Mouse (Mus musculus): ENCODE results near the gene Imp4. TPM values are rescaled to one million over a fixed set of nuclear protein-coding genes. Genes with fewer than 3 reads are reported as not detected.

Gene Imp4
- total and polyA plus RNA-seq, 3 experiments: 35.5 to 129 (median 71.2) TPM

- Histone ChIP-seq H3K27me3 (ENCODE audit: insufficient read depth, low read length) (peaks cover 9% of the 10 kb centered on the region), H3K4me3 (ENCODE audit: low read depth, low read length) (no peak overlapping the region), H3K9me3 (replicated peaks) (no peaks in the 10 kb centered on the region), H3K4me1 (ENCODE audit: insufficient read depth, low read depth, low read length) (peaks cover 42% of the 10 kb centered on the region), H3K36me3 (replicated peaks) (no peaks in the 10 kb centered on the region)
- DNase-seq (ENCODE audit: low spot score): no peak
- no peak for ATAC-seq (ENCODE audit: extremely low read depth, insufficient number of reproducible peaks, low FRiP score, poor library complexity, severe bottlenecking)
- TF ChIP-seq POLR2AphosphoS5 (IDR thresholded peaks at IDR 0.05; ENCODE audit: insufficient replicate concordance, low read depth, low read length): no peak
- no peak for TF ChIP-seq GATA2 (IDR thresholded peaks at IDR 0.05; ENCODE audit: borderline replicate concordance, low read depth, low read length)
- no peak for TF ChIP-seq CTCF (IDR thresholded peaks at IDR 0.05; ENCODE audit: low read depth, low read length)
- no peak for TF ChIP-seq TAL1 (conservative IDR thresholded peaks at IDR 0.05; ENCODE audit: low read depth, low read length)
- no peak for TF ChIP-seq GATA1 (IDR thresholded peaks at IDR 0.05; ENCODE audit: borderline replicate concordance, low read length)
Observed at GRCm38 (mm10) chr1:34481920-34482669, 42.4 kb downstream of the Imp4 start.

- no peak overlapping the region for H3K4me3 ChIP-seq (ENCODE audit: low read depth, low read length)
Observed at GRCm38 (mm10) chr1:34484470-34484869, 44.8 kb downstream of the Imp4 start.

GRCm38 (mm10) chr1:34485461-34486188 is 46.0 kb downstream of the Imp4 start:
- Histone ChIP-seq H3K27me3 (ENCODE audit: insufficient read depth, low read length) (no peaks in the 10 kb centered on the region), H3K36me3 (replicated peaks) (no peaks in the 10 kb centered on the region), H3K4me3 (ENCODE audit: low read depth, low read length) (peak overlapping the region; percentile 50; the same call in 1 of the 2 replicates), H3K9me3 (replicated peaks) (no peaks in the 10 kb centered on the region), H3K4me1 (ENCODE audit: insufficient read depth, low read depth, low read length) (peaks cover 46% of the 10 kb centered on the region)
- ATAC-seq (ENCODE audit: extremely low read depth, insufficient number of reproducible peaks, low FRiP score, poor library complexity, severe bottlenecking) (no peak), DNase-seq (ENCODE audit: low spot score) (no peak)
- TF ChIP-seq GATA2 (IDR thresholded peaks at IDR 0.05; ENCODE audit: borderline replicate concordance, low read depth, low read length) (no peak), CTCF (IDR thresholded peaks at IDR 0.05; ENCODE audit: low read depth, low read length) (no peak), POLR2AphosphoS5 (IDR thresholded peaks at IDR 0.05; ENCODE audit: insufficient replicate concordance, low read depth, low read length) (no peak), GATA1 (IDR thresholded peaks at IDR 0.05; ENCODE audit: borderline replicate concordance, low read length) (no peak), TAL1 (conservative IDR thresholded peaks at IDR 0.05; ENCODE audit: low read depth, low read length) (no peak)

More at GRCm38 (mm10) chr1:34484470-34484869, 44.8 kb downstream of the Imp4 start:
- H3K9me3 ChIP-seq (replicated peaks): no peaks in the 10 kb centered on the region
- H3K36me3 ChIP-seq (replicated peaks): no peaks in the 10 kb centered on the region
- peak; percentile 43 for DNase-seq (ENCODE audit: low spot score)
- peaks cover 43% of the 10 kb centered on the region for H3K4me1 ChIP-seq (ENCODE audit: insufficient read depth, low read depth, low read length)
- H3K27me3 ChIP-seq (ENCODE audit: insufficient read depth, low read length): peaks cover 4% of the 10 kb centered on the region
- peak; percentile 37 for ATAC-seq (ENCODE audit: extremely low read depth, insufficient number of reproducible peaks, low FRiP score, poor library complexity, severe bottlenecking)
- no peak for TF ChIP-seq GATA1 (IDR thresholded peaks at IDR 0.05; ENCODE audit: borderline replicate concordance, low read length)
- TF ChIP-seq TAL1 (conservative IDR thresholded peaks at IDR 0.05; ENCODE audit: low read depth, low read length): no peak
- no peak for TF ChIP-seq POLR2AphosphoS5 (IDR thresholded peaks at IDR 0.05; ENCODE audit: insufficient replicate concordance, low read depth, low read length)
- TF ChIP-seq GATA2 (IDR thresholded peaks at IDR 0.05; ENCODE audit: borderline replicate concordance, low read depth, low read length): no peak
- no peak for TF ChIP-seq CTCF (IDR thresholded peaks at IDR 0.05; ENCODE audit: low read depth, low read length)

GRCm38 (mm10) chr1:34487383-34487782 is 47.7 kb downstream of the Imp4 start:
- DNase-seq (ENCODE audit: low spot score) (no peak), ATAC-seq (ENCODE audit: extremely low read depth, insufficient number of reproducible peaks, low FRiP score, poor library complexity, severe bottlenecking) (no peak)
- peaks cover 2% of the 10 kb centered on the region for H3K9me3 ChIP-seq (replicated peaks)
- peaks cover 56% of the 10 kb centered on the region for H3K4me1 ChIP-seq (ENCODE audit: insufficient read depth, low read depth, low read length)
- TF ChIP-seq TAL1 (conservative IDR thresholded peaks at IDR 0.05; ENCODE audit: low read depth, low read length) (no peak), CTCF (IDR thresholded peaks at IDR 0.05; ENCODE audit: low read depth, low read length) (no peak), POLR2AphosphoS5 (IDR thresholded peaks at IDR 0.05; ENCODE audit: insufficient replicate concordance, low read depth, low read length) (no peak), GATA1 (IDR thresholded peaks at IDR 0.05; ENCODE audit: borderline replicate concordance, low read length) (no peak), GATA2 (IDR thresholded peaks at IDR 0.05; ENCODE audit: borderline replicate concordance, low read depth, low read length) (no peak)
- no peak overlapping the region for H3K4me3 ChIP-seq (ENCODE audit: low read depth, low read length)
- no peaks in the 10 kb centered on the region for H3K27me3 ChIP-seq (ENCODE audit: insufficient read depth, low read length)
- no peaks in the 10 kb centered on the region for H3K36me3 ChIP-seq (replicated peaks)

GRCm38 (mm10) chr1:34489852-34490541 is 50.3 kb downstream of the Imp4 start:
- ATAC-seq (ENCODE audit: extremely low read depth, insufficient number of reproducible peaks, low FRiP score, poor library complexity, severe bottlenecking): peak; percentile 82
- no peaks in the 10 kb centered on the region for H3K36me3 ChIP-seq (replicated peaks)
- no peak overlapping the region; the same call in 1 of the 2 replicates for H3K4me3 ChIP-seq (ENCODE audit: low read depth, low read length)
- no peaks in the 10 kb centered on the region for H3K27me3 ChIP-seq (ENCODE audit: insufficient read depth, low read length)
- H3K9me3 ChIP-seq (replicated peaks): peaks cover 2% of the 10 kb centered on the region
- DNase-seq (ENCODE audit: low spot score): peak; percentile 51
- TF ChIP-seq TAL1 (conservative IDR thresholded peaks at IDR 0.05; ENCODE audit: low read depth, low read length): peak; percentile 91
- no peak for TF ChIP-seq CTCF (IDR thresholded peaks at IDR 0.05; ENCODE audit: low read depth, low read length)
- H3K4me1 ChIP-seq (ENCODE audit: insufficient read depth, low read depth, low read length): peaks cover 47% of the 10 kb centered on the region

- Histone ChIP-seq H3K36me3 (replicated peaks) (no peaks in the 10 kb centered on the region), H3K9me3 (replicated peaks) (peaks cover 2% of the 10 kb centered on the region), H3K4me3 (ENCODE audit: low read depth, low read length) (no peak overlapping the region), H3K4me1 (ENCODE audit: insufficient read depth, low read depth, low read length) (peaks cover 44% of the 10 kb centered on the region), H3K27me3 (ENCODE audit: insufficient read depth, low read length) (no peaks in the 10 kb centered on the region)
- TF ChIP-seq CTCF (IDR thresholded peaks at IDR 0.05; ENCODE audit: low read depth, low read length): no peak
- no peak for TF ChIP-seq TAL1 (conservative IDR thresholded peaks at IDR 0.05; ENCODE audit: low read depth, low read length)
- no peak for TF ChIP-seq GATA1 (IDR thresholded peaks at IDR 0.05; ENCODE audit: borderline replicate concordance, low read length)
- DNase-seq (ENCODE audit: low spot score) (no peak), ATAC-seq (ENCODE audit: extremely low read depth, insufficient number of reproducible peaks, low FRiP score, poor library complexity, severe bottlenecking) (no peak)
Observed at GRCm38 (mm10) chr1:34491480-34491879, 51.8 kb downstream of the Imp4 start.

Other genes starting within 250 kb of the Imp4 start
- gene Ccdc115, start 179 bp upstream of the Imp4 start, total RNA-seq (2014; fragmentation: Nextera tagmentation): 97.1 and 135 TPM in 2 replicates
- gene Ccdc115, start 179 bp upstream of the Imp4 start, total RNA-seq (2017): 146 TPM in 2 replicates
- gene Ccdc115, start 179 bp upstream of the Imp4 start, polyA plus RNA-seq (2012): 60.5 and 74.6 TPM in 2 replicates
- 47.9 and 57.9 TPM in 2 replicates for gene Ptpn18, start 19.9 kb downstream of the Imp4 start, total RNA-seq (2014; fragmentation: Nextera tagmentation)
- gene Ptpn18, start 19.9 kb downstream of the Imp4 start, total RNA-seq (2017): 104 and 190 TPM in 2 replicates
- gene Ptpn18, start 19.9 kb downstream of the Imp4 start, polyA plus RNA-seq (2012): 117 and 173 TPM in 2 replicates
- gene Prss39, start 58.6 kb downstream of the Imp4 start, total RNA-seq (2014; fragmentation: Nextera tagmentation): not detected in 2 replicates
- 0.22 TPM in 1 of 2 replicates, not detected in the other for gene Prss39, start 58.6 kb downstream of the Imp4 start, total RNA-seq (2017)
- gene Prss39, start 58.6 kb downstream of the Imp4 start, polyA plus RNA-seq (2012): not detected in 2 replicates
- not detected in 2 replicates for gene Cfc1, start 95.8 kb downstream of the Imp4 start, total RNA-seq (2014; fragmentation: Nextera tagmentation)
- gene Cfc1, start 95.8 kb downstream of the Imp4 start, total RNA-seq (2017): 0.11 and 0.12 TPM in 2 replicates
- gene Cfc1, start 95.8 kb downstream of the Imp4 start, polyA plus RNA-seq (2012): not detected in 2 replicates
- not detected in 2 replicates for gene Prss40, start 121.1 kb downstream of the Imp4 start, total RNA-seq (2014; fragmentation: Nextera tagmentation)
- 0.17 and 0.33 TPM in 2 replicates for gene Prss40, start 121.1 kb downstream of the Imp4 start, total RNA-seq (2017)
- gene Prss40, start 121.1 kb downstream of the Imp4 start, polyA plus RNA-seq (2012): not detected in 2 replicates
- not detected in 2 replicates for gene Amer3, start 139.8 kb downstream of the Imp4 start, total RNA-seq (2014; fragmentation: Nextera tagmentation)
- gene Amer3, start 139.8 kb downstream of the Imp4 start, total RNA-seq (2017): 0.05 and 0.06 TPM in 2 replicates
- gene Amer3, start 139.8 kb downstream of the Imp4 start, polyA plus RNA-seq (2012): not detected in 2 replicates